Mouse (Mus musculus): Measurements from ENCODE around the gene Selenoo. TPM values are rescaled to one million over a fixed set of nuclear protein-coding genes. Genes with fewer than 3 reads are reported as not detected.
A peak's percentile ranks its signal among the peaks of the same experiment; 100 is the strongest.

Selenoo gene
- total RNA-seq, 1 experiment from 2014 or later: 18.0 TPM

DNA sequence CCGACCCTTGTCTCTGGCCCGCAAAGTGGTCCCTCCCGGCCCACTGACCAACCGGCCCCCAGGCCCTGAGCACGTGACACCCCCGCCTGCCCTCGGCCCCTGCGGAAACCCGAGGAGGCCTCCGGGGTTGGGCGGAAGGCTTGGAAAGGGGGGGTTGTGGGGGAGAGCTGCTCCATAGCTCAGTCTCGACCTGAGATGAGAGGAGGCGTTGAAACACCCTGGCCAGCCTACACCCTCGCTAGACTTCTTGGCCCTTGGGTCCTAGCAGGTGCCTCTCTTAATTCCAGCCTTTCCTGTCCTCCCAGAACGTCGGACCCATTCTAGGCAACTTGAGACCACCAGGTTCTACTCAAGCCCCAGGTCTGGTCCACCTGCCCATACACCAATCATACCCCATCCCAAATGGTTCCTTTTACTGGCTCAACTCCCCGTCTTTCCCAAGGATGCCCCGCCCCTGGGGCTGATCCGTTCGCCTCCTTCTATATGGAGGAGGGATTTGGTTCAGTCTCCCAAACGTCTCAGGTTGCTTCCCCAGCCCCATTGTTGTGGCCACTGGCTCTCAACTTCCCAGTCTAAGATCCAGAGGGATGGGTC is 51.9 kb downstream of the Selenoo start, which contains the start of gene Mapk12:
Mapk12 (minus strand) TSS at position 45 of the 594 bp plus-strand sequence.
- ATAC-seq (replicated peaks in 1 of 2; ENCODE audit: insufficient read depth in 1 of 2, low FRiP score in 2 of 2, low TSS enrichment in 1 of 2, low read depth in 1 of 2, poor library complexity in 2 of 2, severe bottlenecking in 2 of 2): no peak

DNA sequence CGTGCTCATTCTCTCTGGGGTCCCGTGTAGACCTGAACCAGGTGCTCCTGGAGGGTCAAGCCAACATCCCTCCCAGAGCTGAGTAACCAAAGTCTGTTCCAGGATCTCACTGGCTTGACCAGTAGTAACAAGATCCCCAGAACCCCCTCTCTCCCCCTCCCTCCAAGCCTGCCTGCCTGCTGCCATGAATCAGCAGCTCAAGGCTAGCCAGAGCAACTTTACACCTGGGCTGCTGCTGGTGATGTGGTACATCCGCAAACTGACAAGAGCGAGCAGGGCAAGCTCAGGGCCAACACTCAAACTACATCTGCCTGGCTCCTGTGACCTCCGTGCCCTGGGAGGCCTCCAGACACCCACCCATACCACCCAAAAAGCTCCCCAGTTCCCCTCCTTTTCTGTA is 52.6 kb downstream of the Selenoo start:
- ATAC-seq (replicated peaks in 1 of 2; ENCODE audit: insufficient read depth in 1 of 2, low FRiP score in 2 of 2, low TSS enrichment in 1 of 2, low read depth in 1 of 2, poor library complexity in 2 of 2, severe bottlenecking in 2 of 2): no peak

DNA sequence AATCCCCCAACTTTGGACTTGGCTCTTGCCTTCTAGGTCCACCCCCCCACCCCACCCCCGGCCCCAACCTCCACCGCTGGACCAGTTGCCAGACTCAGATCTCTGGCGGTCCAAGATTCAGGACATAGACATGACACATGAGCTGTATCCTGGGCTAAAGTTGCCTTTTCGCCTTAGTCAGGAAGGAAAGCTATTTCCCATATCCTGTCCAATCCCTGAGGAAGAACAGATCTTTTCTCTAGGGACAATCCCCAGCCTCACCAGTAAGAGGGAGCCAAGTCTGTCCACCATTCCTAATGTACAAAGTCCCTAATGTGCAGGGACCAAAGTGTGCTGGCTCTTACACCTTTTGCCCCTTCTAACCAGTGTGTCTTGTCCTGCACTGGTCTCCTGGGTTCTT is 53.0 kb downstream of the Selenoo start:
- no peak for ATAC-seq (replicated peaks in 1 of 2; ENCODE audit: insufficient read depth in 1 of 2, low FRiP score in 2 of 2, low TSS enrichment in 1 of 2, low read depth in 1 of 2, poor library complexity in 2 of 2, severe bottlenecking in 2 of 2)

DNA sequence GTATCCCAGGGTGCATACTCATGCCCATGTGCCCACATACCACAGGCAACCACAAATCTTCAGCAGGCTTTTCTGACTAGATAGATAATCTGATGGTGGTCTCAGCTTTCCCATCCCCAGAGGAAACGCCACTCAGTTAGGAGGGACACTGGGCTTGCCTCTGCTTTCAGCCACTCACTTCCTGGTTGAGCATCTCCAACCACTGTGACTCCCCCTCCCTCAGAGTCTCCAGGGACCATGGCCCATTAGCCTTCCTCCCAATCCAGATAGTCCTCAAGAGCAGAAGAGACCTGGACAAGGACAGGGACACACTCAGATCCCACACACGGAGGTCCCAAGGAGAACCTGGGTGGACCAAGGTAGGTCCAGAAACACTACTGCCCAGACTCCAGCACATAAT is 54.2 kb downstream of the Selenoo start:
- no peak for ATAC-seq (replicated peaks in 1 of 2; ENCODE audit: insufficient read depth in 1 of 2, low FRiP score in 2 of 2, low TSS enrichment in 1 of 2, low read depth in 1 of 2, poor library complexity in 2 of 2, severe bottlenecking in 2 of 2)

DNA sequence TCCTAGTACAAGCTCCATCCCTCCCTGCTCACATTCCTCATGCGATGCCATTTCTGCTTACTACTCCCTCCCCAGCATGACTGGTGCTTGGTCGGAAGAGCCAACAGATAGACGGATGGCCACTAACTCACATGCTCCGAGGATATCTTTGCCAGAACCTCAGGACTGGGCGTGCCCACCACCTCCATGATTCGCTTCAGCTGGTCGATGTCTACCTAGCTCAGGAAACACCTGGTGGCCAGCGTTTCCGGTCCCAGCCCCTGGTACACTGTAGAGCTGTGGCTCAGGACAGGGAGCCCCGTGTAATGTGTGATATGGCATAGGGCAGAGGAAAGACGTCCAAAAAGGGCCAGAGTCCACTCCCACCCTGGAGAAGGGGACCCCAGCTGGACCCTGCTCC is 56.1 kb downstream of the Selenoo start:
- peak in 1 of 2 experiments; percentile 16; a peak in 1 of 4 replicates for ATAC-seq (replicated peaks in 1 of 2; ENCODE audit: insufficient read depth in 1 of 2, low FRiP score in 2 of 2, low TSS enrichment in 1 of 2, low read depth in 1 of 2, poor library complexity in 2 of 2, severe bottlenecking in 2 of 2)

DNA sequence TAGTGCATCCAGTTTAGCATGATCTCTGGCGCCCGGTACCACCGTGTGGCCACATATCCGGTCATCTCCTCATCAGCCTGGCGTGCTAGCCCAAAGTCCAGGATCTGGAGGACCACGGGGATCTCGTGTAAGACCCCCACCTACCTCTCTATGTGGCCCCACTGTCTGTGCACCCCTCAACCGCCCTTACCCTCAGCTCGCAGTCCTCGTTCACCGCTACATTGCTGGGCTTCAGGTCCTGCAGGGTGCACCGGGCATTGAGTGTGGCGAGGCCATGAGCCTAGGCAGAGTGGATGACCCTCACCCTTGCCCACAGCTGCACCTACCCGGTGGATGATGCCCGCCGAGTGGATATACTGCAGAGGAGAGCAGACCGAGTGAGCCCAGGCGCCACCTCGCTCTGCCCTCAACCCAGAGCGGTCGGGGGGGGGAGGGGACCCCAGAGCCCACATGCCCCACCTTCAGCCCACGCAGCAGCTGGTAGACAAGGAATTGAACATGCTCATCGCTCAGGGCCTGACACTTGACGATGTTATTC is 57.0 kb downstream of the Selenoo start:
- no peak for ATAC-seq (replicated peaks in 1 of 2; ENCODE audit: insufficient read depth in 1 of 2, low FRiP score in 2 of 2, low TSS enrichment in 1 of 2, low read depth in 1 of 2, poor library complexity in 2 of 2, severe bottlenecking in 2 of 2)

DNA sequence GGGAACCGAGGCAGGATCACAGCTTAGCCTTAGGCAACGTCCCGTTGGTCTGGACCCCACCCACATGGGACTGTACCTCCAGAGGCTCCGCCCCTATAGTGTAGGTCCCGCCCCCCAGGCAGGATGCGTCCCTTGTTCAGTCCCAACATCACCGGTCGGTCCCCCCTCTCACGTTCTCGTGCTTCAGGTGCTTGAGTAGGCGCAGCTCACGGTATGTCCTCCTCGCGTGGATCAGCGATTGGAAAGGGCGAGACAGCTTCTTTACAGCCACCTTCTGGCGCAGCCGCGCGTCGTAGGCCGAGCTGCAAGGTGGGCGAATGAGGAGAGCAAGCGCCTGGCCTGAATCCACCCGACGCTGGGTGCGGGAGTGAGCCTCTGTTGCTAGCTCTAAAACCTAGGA is 57.7 kb downstream of the Selenoo start:
- no peak for ATAC-seq (replicated peaks in 1 of 2; ENCODE audit: insufficient read depth in 1 of 2, low FRiP score in 2 of 2, low TSS enrichment in 1 of 2, low read depth in 1 of 2, poor library complexity in 2 of 2, severe bottlenecking in 2 of 2)

DNA sequence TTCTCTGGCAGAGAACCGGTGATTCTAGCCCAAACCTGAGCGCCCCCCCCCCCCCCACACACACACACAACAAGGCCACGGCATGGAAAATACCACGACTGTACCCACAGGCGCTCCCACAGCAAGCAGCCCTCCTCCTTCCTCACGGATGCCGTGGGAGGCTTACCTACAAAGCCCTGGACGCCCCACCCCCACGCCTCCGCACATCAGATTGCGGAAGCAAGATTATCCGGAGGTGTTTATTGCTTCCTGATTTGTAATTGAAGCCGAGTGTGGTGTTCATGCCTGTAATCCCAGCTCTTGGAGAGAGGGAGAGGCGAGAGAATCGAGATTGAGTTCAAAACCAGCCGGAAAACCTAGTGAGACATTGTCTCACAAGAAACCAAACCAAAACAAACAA is 58.1 kb downstream of the Selenoo start:
- ATAC-seq (replicated peaks in 1 of 2; ENCODE audit: insufficient read depth in 1 of 2, low FRiP score in 2 of 2, low TSS enrichment in 1 of 2, low read depth in 1 of 2, poor library complexity in 2 of 2, severe bottlenecking in 2 of 2): peak in 1 of 2 experiments; percentile 46; a peak in 2 of 4 replicates

DNA sequence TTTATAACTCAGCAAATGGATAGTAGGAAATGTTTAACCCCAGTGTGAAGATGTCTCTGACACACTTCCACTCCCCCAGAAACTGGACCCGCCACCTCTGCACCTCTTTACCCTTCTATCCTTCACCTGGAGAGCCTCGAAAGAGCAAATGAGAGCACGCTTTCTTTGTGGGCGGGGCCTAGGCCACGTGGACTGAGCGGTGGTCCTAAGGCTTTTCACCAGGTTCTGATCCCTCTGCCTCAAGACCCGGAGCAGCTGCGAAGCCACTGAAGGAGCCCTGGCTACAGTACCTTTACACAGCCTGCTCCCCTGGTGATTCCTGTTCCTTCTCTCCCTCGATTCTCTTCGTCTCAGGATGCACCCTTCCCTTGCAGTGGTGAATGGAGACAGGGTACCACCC is 58.6 kb downstream of the Selenoo start:
- no peak for ATAC-seq (replicated peaks in 1 of 2; ENCODE audit: insufficient read depth in 1 of 2, low FRiP score in 2 of 2, low TSS enrichment in 1 of 2, low read depth in 1 of 2, poor library complexity in 2 of 2, severe bottlenecking in 2 of 2)

DNA sequence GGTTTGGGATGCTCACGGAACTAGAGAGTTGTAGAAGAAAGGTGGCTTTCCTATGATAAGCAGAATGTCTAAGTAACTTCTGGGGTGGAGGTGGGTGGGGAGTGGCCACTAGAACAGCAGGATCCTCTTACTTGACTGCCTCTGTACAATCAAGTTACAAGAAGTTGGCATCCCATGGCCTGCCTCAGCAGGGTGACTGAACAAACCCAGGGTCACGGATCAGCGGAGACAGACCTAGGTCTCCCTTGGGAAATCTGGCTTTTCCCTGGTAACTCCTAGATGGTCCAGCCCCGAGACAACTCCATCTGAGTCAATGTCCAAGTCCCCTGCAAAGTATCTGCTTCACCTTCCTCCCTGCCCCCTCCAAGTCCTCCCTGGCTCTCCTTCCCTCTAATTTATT is 59.0 kb downstream of the Selenoo start:
- no peak for ATAC-seq (replicated peaks in 1 of 2; ENCODE audit: insufficient read depth in 1 of 2, low FRiP score in 2 of 2, low TSS enrichment in 1 of 2, low read depth in 1 of 2, poor library complexity in 2 of 2, severe bottlenecking in 2 of 2)

DNA sequence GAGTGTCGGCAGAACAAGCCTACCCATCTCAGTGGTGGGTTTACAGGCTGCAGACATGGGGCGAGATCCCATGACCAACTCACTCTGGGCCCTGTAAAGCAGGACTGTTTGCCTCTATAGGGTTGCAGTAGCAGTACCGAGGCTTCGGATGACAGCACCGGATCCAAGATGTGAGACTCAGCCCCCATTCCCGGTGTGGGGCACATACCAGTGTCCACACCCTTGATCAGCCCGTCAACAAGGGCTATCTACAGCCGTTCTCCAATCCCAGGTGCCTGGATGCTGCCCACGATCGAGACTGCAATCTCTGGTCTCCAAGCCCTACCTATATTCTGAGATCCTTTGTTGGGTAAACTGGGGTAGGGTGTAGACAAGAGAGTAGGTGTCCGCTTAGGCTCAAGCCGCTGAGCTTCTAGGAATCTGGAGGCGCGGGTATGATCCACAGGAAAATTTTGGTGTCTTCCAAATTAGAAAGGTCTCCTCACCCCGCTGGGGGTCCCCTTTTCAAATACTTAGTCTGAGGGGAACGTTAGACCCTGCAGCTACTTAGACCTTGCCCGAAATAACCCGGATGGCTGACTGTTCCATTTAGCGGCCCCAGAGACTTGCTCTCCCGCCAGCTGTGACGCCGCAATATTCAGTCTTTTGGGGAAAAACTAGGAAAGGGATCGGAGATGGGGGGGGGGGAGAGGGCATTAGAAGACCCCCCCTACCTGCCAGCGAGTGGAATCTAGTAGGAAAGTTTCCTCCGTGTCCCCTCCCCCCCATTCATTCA is 59.8 kb downstream of the Selenoo start:
- no peak for ATAC-seq (replicated peaks in 1 of 2; ENCODE audit: insufficient read depth in 1 of 2, low FRiP score in 2 of 2, low TSS enrichment in 1 of 2, low read depth in 1 of 2, poor library complexity in 2 of 2, severe bottlenecking in 2 of 2)

DNA sequence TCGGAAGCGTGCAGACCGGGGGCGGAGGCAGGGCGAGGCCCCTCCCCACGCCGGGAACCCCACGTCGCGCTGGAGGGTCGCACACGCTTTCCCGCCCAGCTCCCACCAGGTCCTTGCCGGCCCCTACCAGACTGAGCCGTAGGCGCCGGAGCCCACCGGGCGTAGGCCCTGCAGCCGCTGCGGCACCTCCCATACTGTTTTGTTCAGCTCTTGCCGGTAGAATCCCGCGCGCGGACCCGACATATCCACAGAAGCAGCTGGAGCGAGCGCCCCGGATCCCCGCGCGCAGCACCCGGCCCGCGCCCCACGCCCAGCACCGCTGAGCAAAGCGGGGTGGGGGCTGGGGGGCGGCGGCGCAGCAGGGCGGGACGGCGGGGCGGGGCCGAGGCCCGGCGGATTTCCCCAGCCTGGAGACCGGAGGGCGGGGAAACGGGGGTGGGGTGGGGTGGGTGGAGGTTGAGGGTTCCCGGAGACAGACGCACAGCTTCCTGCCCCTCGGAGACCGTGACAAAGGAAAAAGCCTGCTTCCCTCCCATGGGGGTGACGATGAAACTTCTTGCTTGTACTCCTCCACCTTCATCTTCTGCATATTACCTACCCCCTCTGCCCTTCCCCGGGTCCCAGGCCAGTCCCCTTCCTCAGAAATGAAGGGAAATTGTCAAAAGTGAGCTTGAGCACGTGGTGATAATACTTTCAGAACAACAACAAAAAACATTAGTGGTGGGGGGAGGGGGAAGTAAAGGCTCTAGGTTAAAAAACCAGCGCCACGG is 60.6 kb downstream of the Selenoo start, which contains the start of gene Mapk11:
Mapk11 (minus strand) TSS at position 358 of the 770 bp plus-strand sequence.
- peak; percentile 33 to 36; a peak in 1 of 4 replicates for ATAC-seq (replicated peaks in 1 of 2; ENCODE audit: insufficient read depth in 1 of 2, low FRiP score in 2 of 2, low TSS enrichment in 1 of 2, low read depth in 1 of 2, poor library complexity in 2 of 2, severe bottlenecking in 2 of 2)

Other genes starting within 250 kb of the Selenoo start
- gene Pim3, start 226.9 kb upstream of the Selenoo start, total RNA-seq (2017): 11.9 and 18.3 TPM in 2 replicates
- gene Ttll8, start 134.7 kb upstream of the Selenoo start, total RNA-seq (2017): not detected in 2 replicates
- not detected in 2 replicates for gene Mlc1, start 110.1 kb upstream of the Selenoo start, total RNA-seq (2017)
- not detected in 2 replicates for gene Mov10l1, start 106.2 kb upstream of the Selenoo start, total RNA-seq (2017)
- 0.56 TPM in 1 of 2 replicates, not detected in the other for gene Panx2, start 29.4 kb upstream of the Selenoo start, total RNA-seq (2017)
- 22.6 and 33.2 TPM in 2 replicates for gene Trabd, start 14.0 kb upstream of the Selenoo start, total RNA-seq (2017)
- gene Tubgcp6, start 34.0 kb downstream of the Selenoo start, total RNA-seq (2017): 18.2 and 24.1 TPM in 2 replicates
- 17.0 and 22.7 TPM in 2 replicates for gene Hdac10, start 39.6 kb downstream of the Selenoo start, total RNA-seq (2017)
- 5.7 and 8.7 TPM in 2 replicates for gene Mapk12, start 51.6 kb downstream of the Selenoo start, total RNA-seq (2017)
- gene Mapk11, start 60.5 kb downstream of the Selenoo start, total RNA-seq (2017): 1.6 and 2.4 TPM in 2 replicates
- 13.9 and 23.7 TPM in 2 replicates for gene Plxnb2, start 91.7 kb downstream of the Selenoo start, total RNA-seq (2017)
- 3.9 and 4.8 TPM in 2 replicates for gene Dennd6b, start 107.4 kb downstream of the Selenoo start, total RNA-seq (2017)
- gene Ppp6r2, start 122.5 kb downstream of the Selenoo start, total RNA-seq (2017): 29.1 and 53.6 TPM in 2 replicates
- 69.9 and 76.7 TPM in 2 replicates for gene Sbf1, start 226.2 kb downstream of the Selenoo start, total RNA-seq (2017)
- gene Adm2, start 233.6 kb downstream of the Selenoo start, total RNA-seq (2017): not detected in 2 replicates
- gene Miox, start 245.3 kb downstream of the Selenoo start, total RNA-seq (2017): not detected in 2 replicates

Measured in hematopoietic stem cell, adult 5-6 weeks (primary cell).